Mouse (Mus musculus) liver, adult 2 months (tissue): ENCODE results near the gene Ifrd1.

Experiments
- CTCF ChIP-seq: fragments of 200-500 bp; IDR thresholded peaks from 2 replicates; pipeline ENCODE4 v1.5.1; 2011; ENCODE audit warnings: low read depth, low read length, control low read depth
- POLR2A ChIP-seq: fragments of 200-500 bp; IDR thresholded peaks from 2 replicates; pipeline ENCODE4 v1.6.1; 2011; ENCODE audit warnings: low read length, control low read depth; ENCODE audit not compliant: insufficient read depth; ENCODE audit errors: extremely low read depth

DNA sequence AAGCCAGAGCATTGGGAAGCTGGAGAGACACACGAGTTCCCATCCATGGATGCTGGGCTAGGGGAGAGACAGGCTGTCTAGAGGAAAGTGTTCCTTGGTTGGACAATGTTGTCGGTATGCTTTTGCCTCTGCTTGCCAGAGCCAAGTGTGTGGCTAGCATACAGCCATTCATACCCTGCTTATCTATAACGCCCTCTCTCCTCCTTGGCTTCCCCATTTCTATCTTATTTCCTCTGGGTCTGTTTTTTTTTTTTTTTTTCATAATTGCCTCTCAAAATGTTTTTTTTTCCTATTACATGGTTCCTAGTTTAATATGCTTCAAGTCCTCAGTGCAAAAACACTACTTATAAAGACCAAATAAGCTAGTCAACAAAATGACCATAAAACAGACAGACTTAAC is 62.8 kb downstream of the Ifrd1 start:
- no peak for TF ChIP-seq CTCF
- TF ChIP-seq POLR2A = no peak
